Mouse (Mus musculus): ENCODE measurements around the gene Zfp607b. TPM values are rescaled to one million over a fixed set of nuclear protein-coding genes. Genes with fewer than 3 reads are reported as not detected.

The Zfp607b gene
- total RNA-seq (2021): 10 to 100 TPM; 11.8 to 11.9 TPM
- long read RNA-seq, experiment 1, full-length matches to known transcripts: 4 of 14 reads
- long read RNA-seq, experiment 1, partial matches to known transcripts: 2 of 14 reads
- long read RNA-seq, experiment 1, other reads (novel, unspliced or antisense): 8 of 14 reads
- long read RNA-seq, experiment 2, full-length matches to known transcripts: 1 of 9 reads
- long read RNA-seq, experiment 2, partial matches to known transcripts: 1 of 9 reads
- long read RNA-seq, experiment 2, other reads (novel, unspliced or antisense): 7 of 9 reads

- peak within 1 kb of the TSS; percentile 59 for H3K4me3 ChIP-seq
- intact Hi-C loops (cut with DNase I): loop anchor here (5.0 to 10.0 kb wide), 4 partner anchors 87 to 354 kb away; partner anchors contain the start of genes Ltbp4 and Sertad1
- DNase-seq (ENCODE audit: extremely low spot score in 1 of 2, low spot score in 2 of 2): peak; percentile 89 to 92
- peak within 1 kb of the TSS; percentile 80 for H3K27ac ChIP-seq
- no peak for TF ChIP-seq CTCF (IDR thresholded peaks at IDR 0.05)
Measured at GRCm38 (mm10) chr7:27688815-27689612, at the start of gene Zfp607b. TSS of gene Zfp607b (plus strand) at chr7:27689340.

GRCm38 (mm10) chr7:27644471-27644870 is 44.7 kb upstream of the Zfp607b start:
- TF ChIP-seq CTCF (IDR thresholded peaks at IDR 0.05): no peak; the same call in 1 of the 2 replicates
- H3K27ac ChIP-seq: no peak overlapping the region
- intact Hi-C loops (cut with DNase I): no loop called here
- DNase-seq (ENCODE audit: extremely low spot score in 1 of 2, low spot score in 2 of 2): no peak
- H3K4me3 ChIP-seq: no peak overlapping the region

GRCm38 (mm10) chr7:27646516-27646915 is 42.6 kb upstream of the Zfp607b start:
- no peak for TF ChIP-seq CTCF (IDR thresholded peaks at IDR 0.05)
- Histone ChIP-seq H3K27ac (no peak overlapping the region), H3K4me3 (no peak overlapping the region)
- intact Hi-C loops (cut with DNase I): no loop called here
- no peak for DNase-seq (ENCODE audit: extremely low spot score in 1 of 2, low spot score in 2 of 2)

- intact Hi-C loops (cut with DNase I): no loop called here
- no peak for TF ChIP-seq CTCF (IDR thresholded peaks at IDR 0.05)
- Histone ChIP-seq H3K4me3 (no peak overlapping the region), H3K27ac (no peak overlapping the region)
- no peak for DNase-seq (ENCODE audit: extremely low spot score in 1 of 2, low spot score in 2 of 2)
Measured at GRCm38 (mm10) chr7:27647281-27648002, 41.7 kb upstream of the Zfp607b start.

GRCm38 (mm10) chr7:27649723-27650122 is 39.4 kb upstream of the Zfp607b start:
- no peak for DNase-seq (ENCODE audit: extremely low spot score in 1 of 2, low spot score in 2 of 2)
- no peak for TF ChIP-seq CTCF (IDR thresholded peaks at IDR 0.05)
- intact Hi-C loops (cut with DNase I): no loop called here
- Histone ChIP-seq H3K27ac (no peak overlapping the region), H3K4me3 (no peak overlapping the region)

- Histone ChIP-seq H3K27ac (no peak overlapping the region), H3K4me3 (no peak overlapping the region)
- intact Hi-C loops (cut with DNase I): loop anchor here (1.0 kb wide), 2 partner anchors 34 to 74 kb away; no protein-coding TSS in a partner anchor
- TF ChIP-seq CTCF (IDR thresholded peaks at IDR 0.05): peak; percentile 89
- DNase-seq (ENCODE audit: extremely low spot score in 1 of 2, low spot score in 2 of 2): peak; percentile 75 to 78
Measured at GRCm38 (mm10) chr7:27650949-27651348, 38.2 kb upstream of the Zfp607b start.

GRCm38 (mm10) chr7:27653681-27654437 is 35.3 kb upstream of the Zfp607b start, which contains the start of gene Ttc9b:
TSS of gene Ttc9b (plus strand) at chr7:27653915.
- intact Hi-C loops (cut with DNase I): loop anchor here (2.0 kb wide), 1 partner anchor 51 kb away; no protein-coding TSS in a partner anchor

GRCm38 (mm10) chr7:27654607-27655276 is 34.4 kb upstream of the Zfp607b start:
- DNase-seq (ENCODE audit: extremely low spot score in 1 of 2, low spot score in 2 of 2): peak; percentile 68 to 71
- TF ChIP-seq CTCF (IDR thresholded peaks at IDR 0.05): peak; percentile 70
- peak overlapping the region; percentile 96 for H3K27ac ChIP-seq
- peak overlapping the region; percentile 73 for H3K4me3 ChIP-seq
- intact Hi-C loops (cut with DNase I): loop anchor here (2.0 kb wide), 1 partner anchor 52 kb away; no protein-coding TSS in a partner anchor

More at GRCm38 (mm10) chr7:27653681-27654437, 35.3 kb upstream of the Zfp607b start, which contains the start of gene Ttc9b:
- no peak; the same call in none of the 2 replicates for TF ChIP-seq CTCF (IDR thresholded peaks at IDR 0.05)
- peak; percentile 82 to 83 for DNase-seq (ENCODE audit: extremely low spot score in 1 of 2, low spot score in 2 of 2)
- H3K27ac ChIP-seq: peak within 1 kb of the TSS; percentile 96
- H3K4me3 ChIP-seq: peak within 1 kb of the TSS; percentile 73

- DNase-seq (ENCODE audit: extremely low spot score in 1 of 2, low spot score in 2 of 2): peak in 1 of 2 experiments; percentile 52
- intact Hi-C loops (cut with DNase I): loop anchor here (2.0 kb wide), 1 partner anchor 53 kb away; no protein-coding TSS in a partner anchor
- peak overlapping the region; percentile 96 for H3K27ac ChIP-seq
- peak overlapping the region; percentile 73 for H3K4me3 ChIP-seq
- TF ChIP-seq CTCF (IDR thresholded peaks at IDR 0.05): no peak
Measured at GRCm38 (mm10) chr7:27655545-27655944, 33.6 kb upstream of the Zfp607b start.

GRCm38 (mm10) chr7:27656600-27656999 is 32.5 kb upstream of the Zfp607b start:
- intact Hi-C loops (cut with DNase I): no loop called here
- no peak for TF ChIP-seq CTCF (IDR thresholded peaks at IDR 0.05)

More at GRCm38 (mm10) chr7:27656600-27656999, 32.5 kb upstream of the Zfp607b start:
- DNase-seq (ENCODE audit: extremely low spot score in 1 of 2, low spot score in 2 of 2): no peak
- H3K27ac ChIP-seq: peak overlapping the region; percentile 96
- no peak overlapping the region for H3K4me3 ChIP-seq
